Mouse (Mus musculus) neural tube, embryonic 13.5 days (tissue): ENCODE results near the gene Ddt. TPM values are rescaled to one million over a fixed set of nuclear protein-coding genes. Genes with fewer than 3 reads are reported as not detected.
A peak's percentile ranks its signal among the peaks of the same experiment; 100 is the strongest.

Experiments used
- ATAC-seq: fragments of 200-750 bp; cut with Nextera tagmentation; 2 replicates; pipeline ENCODE4 v1.8.0; 2017; ENCODE audit warnings: low read depth, mild to moderate bottlenecking, moderate TSS enrichment, moderate library complexity
- H3K27ac ChIP-seq: fragments of 300-500 bp; sonication (generic); replicated peaks from 2 replicates; pipeline ENCODE4 v1.5.1; 2015; ENCODE audit warnings: moderate library complexity, mild to moderate bottlenecking, inconsistent platforms
- H3K27me3 ChIP-seq: fragments of 300-500 bp; sonication (generic); 2 replicates; pipeline ENCODE4 v1.6.1; 2015; ENCODE audit warnings: mild to moderate bottlenecking, inconsistent platforms
- H3K36me3 ChIP-seq: fragments of 300-500 bp; sonication (generic); 2 replicates; pipeline ENCODE4 v1.6.1; 2015; ENCODE audit warnings: mild to moderate bottlenecking, inconsistent platforms
- H3K4me1 ChIP-seq: fragments of 300-500 bp; sonication (generic); replicated peaks from 2 replicates; pipeline ENCODE4 v1.6.1; 2015; ENCODE audit warnings: inconsistent platforms
- H3K4me2 ChIP-seq: fragments of 300-500 bp; sonication (generic); 2 replicates; pipeline ENCODE4 v1.6.1; 2015; ENCODE audit warnings: inconsistent platforms, mild to moderate bottlenecking, moderate library complexity
- H3K4me3 ChIP-seq: fragments of 300-500 bp; sonication (generic); 2 replicates; pipeline ENCODE4 v1.5.1; 2015; ENCODE audit warnings: mild to moderate bottlenecking, inconsistent platforms
- H3K9ac ChIP-seq: fragments of 300-500 bp; sonication (generic); 2 replicates; pipeline ENCODE4 v1.6.1; 2015; ENCODE audit warnings: moderate library complexity, mild to moderate bottlenecking, inconsistent platforms
- H3K9me3 ChIP-seq: fragments of 300-500 bp; sonication (generic); 2 replicates; pipeline ENCODE4 v1.6.1; 2016; ENCODE audit warnings: inconsistent platforms
- WGBS: fragments of 180-500 bp; shearing (Covaris S2); methylation state at CpG from one replicate; pipeline ENCODE4 v1.1.7; 2015; 5-methylcytosine and 5-hydroxymethylcytosine counted together
- polyA plus RNA-seq: library from polyadenylated mRNA; unstranded; fragments of >200 nt; fragmentation: Nextera tagmentation; extraction: Ambion mirVana; gene quantifications from 2 replicates; pipeline ENCODE4 v1.2.1, GENCODE M21; 2015

The Ddt gene
- 101 and 105 TPM in 2 replicates for polyA plus RNA-seq

- Histone ChIP-seq H3K4me1 (peaks cover 15% of the 10 kb centered on the region), H3K27me3 (peaks cover 14% of the 10 kb centered on the region; the same call in 1 of the 2 replicates), H3K4me3 (peak within 1 kb of the TSS; percentile 51), H3K9ac (peak within 1 kb of the TSS; percentile 72), H3K27ac (no peak within 1 kb of the TSS), H3K4me2 (peak within 1 kb of the TSS; percentile 96), H3K36me3 (no peaks in the 10 kb centered on the region), H3K9me3 (no peaks in the 10 kb centered on the region)
- under 1% methylated on average over 46 of the region's 47 CpGs for WGBS
- peak; percentile 97 for ATAC-seq
Observed at GRCm38 (mm10) chr10:75772795-75773664, at the start of gene Ddt. Gene Ddt, minus strand, starts transcription at chr10:75773414.

GRCm38 (mm10) chr10:75822443-75822842 is 49.2 kb upstream of the Ddt start, which contains the start of gene Gstt4:
Gene Gstt4, minus strand, starts transcription at chr10:75822543.
- no peak for ATAC-seq
- no peaks in the 10 kb centered on the region for H3K27me3 ChIP-seq
- no peak within 1 kb of the TSS for H3K9ac ChIP-seq
- H3K27ac ChIP-seq, result no peak within 1 kb of the TSS
- H3K4me2 ChIP-seq, result no peak within 1 kb of the TSS
- no peaks in the 10 kb centered on the region for H3K4me1 ChIP-seq
- H3K36me3 ChIP-seq, result no peaks in the 10 kb centered on the region
- 96% methylated on average over 2 of the region's 2 CpGs for WGBS
- H3K4me3 ChIP-seq, result no peak within 1 kb of the TSS
- H3K9me3 ChIP-seq, result no peaks in the 10 kb centered on the region

GRCm38 (mm10) chr10:75819882-75820281 is 46.7 kb upstream of the Ddt start:
- Histone ChIP-seq H3K4me3 (no peak overlapping the region), H3K4me2 (no peak overlapping the region), H3K9me3 (no peaks in the 10 kb centered on the region), H3K4me1 (no peaks in the 10 kb centered on the region), H3K27me3 (no peaks in the 10 kb centered on the region), H3K9ac (no peak overlapping the region), H3K36me3 (no peaks in the 10 kb centered on the region), H3K27ac (no peak overlapping the region)
- no peak for ATAC-seq
- WGBS, result 85% methylated on average over 5 of the region's 5 CpGs

GRCm38 (mm10) chr10:75818641-75819040 is 45.4 kb upstream of the Ddt start:
- 69% methylated on average over 10 of the region's 10 CpGs for WGBS

GRCm38 (mm10) chr10:75804217-75804616 is 31.0 kb upstream of the Ddt start:
- WGBS, result 72% methylated on average over 2 of the region's 2 CpGs
- Histone ChIP-seq H3K4me3 (no peak overlapping the region), H3K27ac (no peak overlapping the region), H3K27me3 (no peaks in the 10 kb centered on the region), H3K36me3 (no peaks in the 10 kb centered on the region), H3K9ac (no peak overlapping the region), H3K4me2 (no peak overlapping the region), H3K4me1 (no peaks in the 10 kb centered on the region), H3K9me3 (no peaks in the 10 kb centered on the region)
- no peak for ATAC-seq

More at GRCm38 (mm10) chr10:75818641-75819040, 45.4 kb upstream of the Ddt start:
- Histone ChIP-seq H3K4me2 (no peak overlapping the region), H3K4me3 (no peak overlapping the region), H3K9ac (no peak overlapping the region), H3K9me3 (no peaks in the 10 kb centered on the region), H3K4me1 (no peaks in the 10 kb centered on the region), H3K36me3 (no peaks in the 10 kb centered on the region), H3K27me3 (no peaks in the 10 kb centered on the region), H3K27ac (no peak overlapping the region)
- no peak for ATAC-seq

- peak within 1 kb of the TSS; percentile 56 for H3K9ac ChIP-seq
- no peaks in the 10 kb centered on the region for H3K9me3 ChIP-seq
- peaks cover 22% of the 10 kb centered on the region for H3K4me1 ChIP-seq
- H3K36me3 ChIP-seq, result no peaks in the 10 kb centered on the region
- peak within 1 kb of the TSS; percentile 36 for H3K4me3 ChIP-seq
- H3K27ac ChIP-seq, result no peak within 1 kb of the TSS
- ATAC-seq, result peak; percentile 60; the same call in 1 of the 2 replicates
- peak within 1 kb of the TSS; percentile 71 for H3K4me2 ChIP-seq
- WGBS, result 2% methylated on average over 18 of the region's 18 CpGs
- peaks cover 22% of the 10 kb centered on the region for H3K27me3 ChIP-seq
Observed at GRCm38 (mm10) chr10:75798176-75798696, 25.0 kb upstream of the Ddt start, which contains the start of gene Gstt1. Gene Gstt1, minus strand, starts transcription at chr10:75798584.

GRCm38 (mm10) chr10:75797619-75798175 is 24.5 kb upstream of the Ddt start:
- peak; percentile 70; the same call in 1 of the 2 replicates for ATAC-seq
- no peaks in the 10 kb centered on the region for H3K9me3 ChIP-seq
- peaks cover 22% of the 10 kb centered on the region for H3K4me1 ChIP-seq
- peaks cover 22% of the 10 kb centered on the region for H3K27me3 ChIP-seq
- H3K4me3 ChIP-seq, result peak overlapping the region; percentile 36
- WGBS, result 0% methylated on average over 12 of the region's 12 CpGs
- peak overlapping the region; percentile 56 for H3K9ac ChIP-seq
- H3K36me3 ChIP-seq, result no peaks in the 10 kb centered on the region
- peak overlapping the region; percentile 71 for H3K4me2 ChIP-seq
- no peak overlapping the region for H3K27ac ChIP-seq

GRCm38 (mm10) chr10:75796731-75797516 is 23.7 kb upstream of the Ddt start:
- 0 out of 2 replicates have a peak, but pooled peaks have one; percentile 20 for ATAC-seq
- Histone ChIP-seq H3K9me3 (no peaks in the 10 kb centered on the region), H3K4me3 (peak overlapping the region; percentile 36), H3K27ac (no peak overlapping the region), H3K36me3 (no peaks in the 10 kb centered on the region), H3K4me2 (peak overlapping the region; percentile 71), H3K9ac (peak overlapping the region; percentile 56), H3K27me3 (peaks cover 22% of the 10 kb centered on the region), H3K4me1 (peaks cover 22% of the 10 kb centered on the region)
- WGBS, result 48% methylated on average over 11 of the region's 11 CpGs

- WGBS, result 42% methylated on average over 3 of the region's 3 CpGs
- ATAC-seq, result no peak
Observed at GRCm38 (mm10) chr10:75794880-75795279, 21.7 kb upstream of the Ddt start.

GRCm38 (mm10) chr10:75790773-75791172 is 17.6 kb upstream of the Ddt start:
- Histone ChIP-seq H3K36me3 (no peaks in the 10 kb centered on the region), H3K9me3 (no peaks in the 10 kb centered on the region), H3K4me3 (no peak overlapping the region), H3K4me2 (no peak overlapping the region), H3K4me1 (0 out of 2 replicates have a peak, but pooled peaks cover 5% of the 10 kb centered on the region), H3K27ac (no peak overlapping the region), H3K27me3 (0 out of 2 replicates have a peak, but pooled peaks cover 6% of the 10 kb centered on the region), H3K9ac (0 out of 2 replicates have a peak overlapping the region, but pooled peaks have one; percentile 18)
- WGBS, result 23% methylated on average over 7 of the region's 7 CpGs
- no peak for ATAC-seq

More at GRCm38 (mm10) chr10:75794880-75795279, 21.7 kb upstream of the Ddt start:
- Histone ChIP-seq H3K9me3 (no peaks in the 10 kb centered on the region), H3K27ac (no peak overlapping the region), H3K4me2 (no peak overlapping the region), H3K36me3 (no peaks in the 10 kb centered on the region), H3K27me3 (peaks cover 22% of the 10 kb centered on the region), H3K9ac (no peak overlapping the region), H3K4me1 (peaks cover 22% of the 10 kb centered on the region), H3K4me3 (no peak overlapping the region)

- ATAC-seq, result no peak
- 91% methylated on average over 5 of the region's 5 CpGs for WGBS
- H3K36me3 ChIP-seq, result no peaks in the 10 kb centered on the region
- H3K9ac ChIP-seq, result no peak overlapping the region
- no peak overlapping the region for H3K4me2 ChIP-seq
- 0 out of 2 replicates have a peak, but pooled peaks cover 6% of the 10 kb centered on the region for H3K27me3 ChIP-seq
- H3K4me3 ChIP-seq, result no peak overlapping the region
- H3K9me3 ChIP-seq, result no peaks in the 10 kb centered on the region
- 0 out of 2 replicates have a peak, but pooled peaks cover 3% of the 10 kb centered on the region for H3K4me1 ChIP-seq
- H3K27ac ChIP-seq, result no peak overlapping the region
Observed at GRCm38 (mm10) chr10:75789841-75790240, 16.6 kb upstream of the Ddt start.
